11 mouse cellular contexts compared by ENCODE assay signal in genomic region chr1:171369845-171370556, GRCm38 (mm10). TPM values are rescaled to one million over a fixed set of nuclear protein-coding genes. Genes with fewer than 3 reads are reported as not detected.
DNase-seq lines count a peak whose midpoint lies in the region; ATAC-seq and TF ChIP-seq lines count a peak whose summit lies in the region.
"Had no signal": no experiment of that assay in that cellular context is flagged by ENCODE, and none has a peak within 500 bp of the region (broad histone marks: within the 10 kb centered on the region; RNA-seq: fewer than 3 reads in every experiment).

TSS of gene Nectin4 (plus strand) at chr1:171370099.

- TF ChIP-seq CTCF in gastrocnemius, adult 2 months (IDR thresholded peaks at IDR 0.05): no peak
- TF ChIP-seq CTCF in midbrain, postnatal 0 days (IDR thresholded peaks at IDR 0.05): no peak

- no peaks in the 10 kb centered on the region for H3K36me3 ChIP-seq in midbrain, postnatal 0 days (ENCODE audit: insufficient read depth, low read length)
- H3K36me3 ChIP-seq: liver, embryonic 15.5 days had no signal

- H3K4me2 ChIP-seq in midbrain, postnatal 0 days (ENCODE audit: low read depth, low read length, poor library complexity, severe bottlenecking): no peak within 1 kb of the TSS
- H3K4me2 ChIP-seq: hindbrain, embryonic 14.5 days; liver, embryonic 15.5 days had no signal

- no peaks in the 10 kb centered on the region for H3K4me1 ChIP-seq in midbrain, postnatal 0 days (ENCODE audit: insufficient read depth, low read length)
- H3K4me1 ChIP-seq: liver, embryonic 15.5 days had no signal

- no peak within 1 kb of the TSS for H3K9ac ChIP-seq in midbrain, postnatal 0 days (replicated peaks; ENCODE audit: low read length, poor library complexity, severe bottlenecking)
- H3K9ac ChIP-seq: hindbrain, embryonic 14.5 days; liver, embryonic 15.5 days had no signal

- peak; percentile 21 for DNase-seq in testis, postnatal 14 days (ENCODE audit: low spot score)
- DNase-seq in testis, postnatal 10 days (ENCODE audit: low spot score): no peak
- peak; percentile 50 to 76 for DNase-seq in kidney, postnatal 25 days
- DNase-seq in lung, postnatal 4 days: peak; percentile 74 to 81
- no peak for DNase-seq in gastrocnemius, adult 2 months
- no peak for DNase-seq in MN1 (ENCODE audit: low spot score)
- DNase-seq in midbrain, postnatal 0 days (ENCODE audit: low spot score): no peak
- no peak for DNase-seq in cerebellum, postnatal 14 days
- DNase-seq: adrenal gland, postnatal 36 days had no signal

- 36% methylated on average over 20 of the region's 20 CpGs for WGBS in midbrain, postnatal 0 days

- no peaks in the 10 kb centered on the region; the same call in 1 of the 2 replicates for H3K27me3 ChIP-seq in midbrain, postnatal 0 days (ENCODE audit: insufficient read depth, low read length)

- no peak within 1 kb of the TSS for H3K4me3 ChIP-seq in gastrocnemius, adult 2 months
- no peak within 1 kb of the TSS for H3K4me3 ChIP-seq in midbrain, postnatal 0 days (ENCODE audit: low read depth, low read length)
- H3K4me3 ChIP-seq: liver, embryonic 15.5 days had no signal

- H3K9me3 ChIP-seq in midbrain, postnatal 0 days (ENCODE audit: low read length): no peaks in the 10 kb centered on the region
- H3K9me3 ChIP-seq: liver, embryonic 15.5 days had no signal

- H3K27ac ChIP-seq in gastrocnemius, adult 2 months: no peak within 1 kb of the TSS
- no peak within 1 kb of the TSS for H3K27ac ChIP-seq in midbrain, postnatal 0 days (ENCODE audit: low read depth, low read length)
- H3K27ac ChIP-seq: hindbrain, embryonic 14.5 days; liver, embryonic 15.5 days had no signal

- intact Hi-C loops in gastrocnemius, adult 2 months (cut with DNase I): loop anchor here (10.0 kb wide), 1 partner anchor 195 kb away; no protein-coding TSS in a partner anchor

- ATAC-seq in midbrain, postnatal 0 days (ENCODE audit: low FRiP score): no peak

RNA-seq across cellular contexts. Expression of gene Nectin4, which starts in this region (rescaled TPM):
- total RNA-seq in gastrocnemius, adult 2 months (2021): under 1 TPM in 1 of 2 experiments, not detected in 1; 0.06 TPM
- 4.7 and 9.3 TPM in 2 replicates for total RNA-seq in midbrain, postnatal 0 days (2014; rRNA removed)
- polyA plus RNA-seq in midbrain, postnatal 0 days (2015; fragmentation: Nextera tagmentation; extraction: Ambion mirVana): 4.8 TPM in 2 replicates

Comparison
In these comparisons a context has a peak if more than half of its experiments do, and no peak if none do; other contexts are left out.
1. DNase-seq: peak in testis, postnatal 14 days (single experiment), kidney, postnatal 25 days (2 of 2) and lung, postnatal 4 days (2 of 2); none in testis, postnatal 10 days (single experiment), gastrocnemius, adult 2 months (single experiment), MN1 (single experiment), midbrain, postnatal 0 days (single experiment) and cerebellum, postnatal 14 days (0 of 2).